Mouse (Mus musculus) hindbrain, postnatal 0 days (tissue): ENCODE results near the gene Mob3b. TPM values are rescaled to one million over a fixed set of nuclear protein-coding genes. Genes with fewer than 3 reads are reported as not detected.

Experiments used
- ATAC-seq: fragments of 200-750 bp; cut with Nextera tagmentation; 2 replicates; pipeline ENCODE4 v1.8.0; 2017; ENCODE audit warnings: mild to moderate bottlenecking, moderate TSS enrichment, moderate library complexity
- DNase-seq: peaks from one replicate; pipeline ENCODE4 v3.0.0-alpha.2; 2015; ENCODE audit warnings: low spot score
- H3K27ac ChIP-seq: fragments of 300-500 bp; sonication (generic); 2 replicates; pipeline ENCODE4 v1.5.1; 2014; ENCODE audit warnings: mild to moderate bottlenecking
- H3K27me3 ChIP-seq: fragments of 300-500 bp; sonication (generic); 2 replicates; pipeline ENCODE4 v1.6.1; 2014; ENCODE audit warnings: low read length, mixed read lengths; ENCODE audit not compliant: insufficient read depth
- H3K36me3 ChIP-seq: fragments of 300-500 bp; sonication (generic); 2 replicates; pipeline ENCODE4 v1.6.1; 2014; ENCODE audit warnings: low read length, mixed read lengths; ENCODE audit not compliant: insufficient read depth
- H3K4me1 ChIP-seq: fragments of 300-500 bp; sonication (generic); 2 replicates; pipeline ENCODE4 v1.6.1; 2014; ENCODE audit warnings: antibody characterized with exemption, low read length, mixed read lengths; ENCODE audit not compliant: insufficient read depth
- H3K4me2 ChIP-seq: fragments of 300-500 bp; sonication (generic); 2 replicates; pipeline ENCODE4 v1.6.1; 2014; ENCODE audit warnings: low read depth, mild to moderate bottlenecking, low read length, moderate library complexity, mixed read lengths
- H3K4me3 ChIP-seq: fragments of 300-500 bp; sonication (generic); 2 replicates; pipeline ENCODE4 v1.5.1; 2014; ENCODE audit warnings: low read length
- H3K9ac ChIP-seq: fragments of 300-500 bp; sonication (generic); replicated peaks from 2 replicates; pipeline ENCODE4 v1.6.1; 2014; ENCODE audit warnings: mild to moderate bottlenecking, low read length, moderate library complexity, mixed read lengths
- H3K9me3 ChIP-seq: fragments of 300-500 bp; sonication (generic); 2 replicates; pipeline ENCODE4 v1.6.1; 2016; ENCODE audit warnings: low read length, mixed read lengths
- CTCF ChIP-seq: IDR thresholded peaks from 2 replicates; pipeline ENCODE4 v1.5.1; 2016; ENCODE audit warnings: antibody characterized with exemption, control low read depth, low read depth
- WGBS: fragments of 180-500 bp; shearing (Covaris S2); extraction: QIAGEN DNeasy Blood & Tissue Kit; methylation state at CpG from one replicate; pipeline ENCODE4 v1.1.7; 2014; 5-methylcytosine and 5-hydroxymethylcytosine counted together
- polyA plus RNA-seq: library from polyadenylated mRNA; unstranded; fragments of >200 nt; fragmentation: Nextera tagmentation; extraction: Ambion mirVana; gene quantifications from 2 replicates; pipeline ENCODE4 v1.2.1, GENCODE M21; 2015
- total RNA-seq: library from RNA; depleted of rRNA; stranded (reverse); fragments of >200 nt; gene quantifications from 2 replicates; pipeline ENCODE4 v1.2.3, GENCODE M21; 2014

The Mob3b gene
- total and polyA plus RNA-seq, 2 experiments from 2014 or later: 2.9 to 3.2 TPM

DNA sequence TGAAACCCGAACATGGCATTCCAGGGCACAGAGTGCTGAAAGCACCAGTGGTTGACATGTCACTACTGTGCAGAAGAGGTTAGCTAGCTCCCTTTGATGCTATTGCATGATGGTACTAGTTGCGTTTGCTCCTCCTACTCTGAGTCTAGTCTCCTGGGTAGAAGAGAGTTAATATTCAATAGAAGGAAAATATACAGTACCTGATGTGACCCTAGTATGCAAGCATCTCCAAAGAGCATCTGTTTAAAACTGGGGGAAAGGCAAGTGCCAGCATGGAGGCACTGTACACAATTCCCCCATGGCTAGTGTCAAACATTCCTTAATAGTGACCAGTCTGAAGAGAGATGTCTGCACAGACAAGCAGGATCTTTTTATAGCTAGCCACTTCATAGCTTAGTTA is 119.5 kb downstream of the Mob3b start:
- Histone ChIP-seq H3K27ac (no peak overlapping the region), H3K27me3 (no peaks in the 10 kb centered on the region), H3K9me3 (no peaks in the 10 kb centered on the region), H3K36me3 (no peaks in the 10 kb centered on the region), H3K4me2 (no peak overlapping the region), H3K4me1 (no peaks in the 10 kb centered on the region), H3K9ac (no peak overlapping the region), H3K4me3 (no peak overlapping the region)
- 75% methylated on average over 2 of the region's 2 CpGs for WGBS
- DNase-seq (no peak), ATAC-seq (no peak)
- no peak for TF ChIP-seq CTCF

DNA sequence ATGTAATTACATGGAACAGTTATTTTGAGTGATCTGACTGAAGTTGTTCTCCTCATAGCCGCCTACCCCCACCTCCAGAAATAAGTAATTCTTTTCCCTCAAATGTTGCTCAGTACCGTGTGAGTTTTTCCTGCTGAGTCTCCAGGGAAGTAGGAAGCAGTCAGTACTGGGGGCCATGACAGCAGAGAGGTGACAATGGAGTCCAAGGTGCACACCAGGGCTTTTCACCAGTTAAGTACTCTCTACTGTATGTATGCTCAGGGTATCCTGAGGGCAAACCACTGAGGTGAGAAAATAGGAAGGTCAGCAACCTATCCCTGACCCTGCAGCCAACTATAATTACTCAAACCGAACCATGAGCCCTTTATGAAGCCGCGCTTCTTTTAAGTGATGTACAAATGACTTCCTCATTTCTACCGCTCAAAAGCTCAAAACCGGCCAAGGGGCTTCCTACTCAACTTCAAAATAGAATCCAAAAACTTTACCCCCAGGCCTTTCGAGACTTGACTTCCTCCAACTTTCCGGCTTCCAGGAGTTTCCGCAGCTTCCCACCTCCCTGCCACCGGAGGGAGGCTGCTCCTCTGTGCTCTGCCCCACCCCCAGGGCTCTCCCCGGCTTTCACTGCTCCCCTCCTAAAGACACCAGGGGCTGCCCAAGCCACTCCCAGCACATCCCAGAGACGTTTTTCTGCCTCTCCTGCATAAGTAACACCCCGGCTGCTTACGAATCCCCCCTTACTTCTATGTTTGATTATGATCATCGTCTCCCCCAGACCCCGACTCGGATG is 122.6 kb downstream of the Mob3b start:
- Histone ChIP-seq H3K4me3 (no peak overlapping the region), H3K36me3 (no peaks in the 10 kb centered on the region), H3K27me3 (no peaks in the 10 kb centered on the region), H3K27ac (no peak overlapping the region), H3K4me1 (no peaks in the 10 kb centered on the region), H3K4me2 (no peak overlapping the region), H3K9me3 (no peaks in the 10 kb centered on the region), H3K9ac (no peak overlapping the region)
- no peak for DNase-seq
- no peak for TF ChIP-seq CTCF
- WGBS: 64% methylated on average over 18 of the region's 18 CpGs
- no peak for ATAC-seq

DNA sequence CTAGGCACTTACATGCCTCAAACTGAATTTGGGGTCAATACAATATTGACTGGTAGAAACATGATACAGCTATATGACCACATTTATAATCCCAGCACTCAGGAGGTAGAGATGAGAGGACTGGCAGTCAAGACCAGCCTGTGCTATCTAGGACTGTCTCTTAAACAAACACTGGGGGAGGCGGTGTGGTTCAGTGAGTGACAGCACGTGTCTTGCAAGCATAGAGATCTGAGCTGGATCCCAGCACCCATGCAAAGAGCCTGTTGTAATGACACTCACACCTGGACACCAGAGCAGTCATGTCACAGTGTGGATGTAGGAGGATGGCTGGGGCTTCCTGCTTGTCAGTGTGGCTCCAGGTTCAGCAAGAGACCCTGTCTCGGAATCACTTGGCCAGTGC is 124.5 kb downstream of the Mob3b start:
- no peak for TF ChIP-seq CTCF
- no peaks in the 10 kb centered on the region for H3K36me3 ChIP-seq
- WGBS: 98% methylated on average over 3 of the region's 3 CpGs
- DNase-seq (no peak), ATAC-seq (no peak)
- no peaks in the 10 kb centered on the region for H3K27me3 ChIP-seq
- no peak overlapping the region for H3K4me3 ChIP-seq
- no peak overlapping the region for H3K9ac ChIP-seq
- H3K4me2 ChIP-seq: no peak overlapping the region
- H3K27ac ChIP-seq: no peak overlapping the region
- H3K9me3 ChIP-seq: no peaks in the 10 kb centered on the region
- no peaks in the 10 kb centered on the region for H3K4me1 ChIP-seq

DNA sequence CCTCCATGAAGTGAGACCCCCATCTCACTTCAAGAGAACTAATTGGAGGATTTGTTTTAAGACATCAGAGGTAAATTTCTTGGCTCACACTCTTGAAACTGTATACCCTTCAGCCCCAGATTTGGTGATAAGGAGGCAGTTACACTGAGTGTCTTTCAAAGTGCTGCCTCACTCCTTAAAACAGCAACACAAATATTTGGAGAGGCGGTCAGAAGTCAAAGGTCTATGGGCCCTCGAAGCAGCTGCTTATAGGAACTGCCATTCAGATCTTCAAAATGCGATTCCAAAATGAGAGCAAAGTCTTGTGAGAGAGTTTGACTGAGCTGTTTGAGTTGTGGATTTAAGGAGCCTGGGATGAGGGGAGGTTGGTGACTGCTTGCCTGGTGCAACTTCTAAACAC is 125.7 kb downstream of the Mob3b start:
- no peaks in the 10 kb centered on the region for H3K9me3 ChIP-seq
- H3K4me1 ChIP-seq: no peaks in the 10 kb centered on the region
- no peaks in the 10 kb centered on the region for H3K36me3 ChIP-seq
- ATAC-seq (no peak), DNase-seq (no peak)
- WGBS: 89% methylated on average over 3 of the region's 3 CpGs
- TF ChIP-seq CTCF: no peak
- no peak overlapping the region for H3K4me3 ChIP-seq
- H3K9ac ChIP-seq: no peak overlapping the region
- H3K27me3 ChIP-seq: no peaks in the 10 kb centered on the region
- H3K27ac ChIP-seq: no peak overlapping the region
- no peak overlapping the region for H3K4me2 ChIP-seq

DNA sequence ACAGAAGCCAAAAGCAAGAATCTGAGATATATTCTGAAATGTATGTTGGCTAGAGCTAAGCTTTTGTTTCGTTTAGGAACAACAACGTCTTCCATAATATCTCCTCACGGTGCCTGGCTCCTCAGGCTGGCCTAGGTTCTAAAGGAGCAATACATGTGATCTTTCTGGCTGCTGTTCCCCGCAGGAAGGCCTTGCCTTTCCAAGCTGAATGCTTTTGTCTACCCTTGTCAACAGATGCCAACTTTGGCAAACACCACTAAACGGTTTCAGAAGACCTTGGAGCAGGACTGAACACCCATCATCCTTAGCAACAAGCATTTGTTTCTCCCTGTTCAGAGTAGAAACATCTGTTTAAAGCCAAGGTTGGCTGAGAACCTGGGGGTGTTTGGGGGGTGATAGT is 126.1 kb downstream of the Mob3b start:
- ATAC-seq: peak; percentile 49; the same call in 1 of the 2 replicates
- Histone ChIP-seq H3K9me3 (no peaks in the 10 kb centered on the region), H3K4me1 (no peaks in the 10 kb centered on the region), H3K27me3 (no peaks in the 10 kb centered on the region), H3K9ac (no peak overlapping the region), H3K4me2 (no peak overlapping the region), H3K36me3 (no peaks in the 10 kb centered on the region), H3K4me3 (no peak overlapping the region), H3K27ac (no peak overlapping the region)
- no peak for TF ChIP-seq CTCF
- 46% methylated on average over 5 of the region's 5 CpGs for WGBS
- peak; percentile 30 for DNase-seq

DNA sequence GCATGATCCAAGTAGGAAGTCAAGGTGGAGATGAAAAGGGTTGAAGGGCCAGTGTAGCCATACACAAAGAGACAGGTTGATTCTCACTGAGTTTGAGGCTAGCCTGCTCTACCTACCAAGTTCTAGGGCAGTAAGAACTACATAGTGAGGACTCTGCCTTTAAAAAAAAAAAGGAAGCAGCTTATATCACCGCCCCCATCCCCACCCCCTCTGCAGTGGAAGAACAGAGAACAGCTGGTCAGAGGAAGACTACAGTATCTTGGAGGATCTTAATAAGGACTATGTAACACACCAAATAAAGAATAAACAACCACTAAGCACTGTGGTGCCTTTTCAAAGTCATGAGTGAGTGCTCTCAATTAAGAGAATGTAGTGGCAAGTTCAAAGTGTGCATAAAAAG is 138.9 kb downstream of the Mob3b start:
- Histone ChIP-seq H3K4me2 (no peak overlapping the region), H3K4me3 (no peak overlapping the region), H3K27ac (no peak overlapping the region), H3K9ac (no peak overlapping the region), H3K4me1 (no peaks in the 10 kb centered on the region), H3K36me3 (no peaks in the 10 kb centered on the region), H3K9me3 (no peaks in the 10 kb centered on the region), H3K27me3 (no peaks in the 10 kb centered on the region)
- TF ChIP-seq CTCF: no peak
- ATAC-seq: no peak
- 77% methylated on average over 1 of the region's 1 CpGs for WGBS
- DNase-seq: no peak
